Mouse (Mus musculus) adipose tissue, adult 10 weeks (tissue): ENCODE results near the gene Gm8332. TPM values are rescaled to one million over a fixed set of nuclear protein-coding genes. Genes with fewer than 3 reads are reported as not detected.

Experiments used
- polyA plus RNA-seq: library from polyadenylated mRNA; stranded (reverse); fragments of 350-450 nt; fragmentation: Illumina TruSeq; extraction: RNeasy Lipid Tissue Mini Kit (QIAGEN cat#74804); gene quantifications from one replicate; pipeline ENCODE4 v1.2.3, GENCODE M21; 2014; ENCODE audit warnings: low read depth, low replicate concordance

Gene Gm8332
- polyA plus RNA-seq = not detected

DNA sequence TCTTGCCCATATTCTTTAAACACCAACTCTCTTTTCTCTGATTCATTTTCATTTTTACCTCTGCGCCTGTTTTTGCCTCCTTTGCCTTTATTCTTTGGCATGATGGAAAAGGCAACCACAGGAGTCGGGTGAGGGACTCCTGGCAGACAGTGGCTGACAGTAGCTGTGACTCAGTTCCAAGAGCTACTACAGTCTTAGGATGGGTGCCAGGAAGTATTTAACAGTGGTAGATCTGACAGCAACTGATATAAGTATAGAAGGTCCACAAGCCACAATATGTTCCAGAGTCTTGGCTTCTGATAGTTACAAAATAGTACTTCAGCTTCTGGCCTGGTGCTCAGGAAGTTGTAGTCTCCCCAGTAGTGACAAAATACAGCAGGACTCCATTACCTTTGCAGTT lies at the start of gene Gm8332:
Gene Gm8332 (minus strand): TSS at position 101 of the 400 bp plus-strand sequence.

DNA sequence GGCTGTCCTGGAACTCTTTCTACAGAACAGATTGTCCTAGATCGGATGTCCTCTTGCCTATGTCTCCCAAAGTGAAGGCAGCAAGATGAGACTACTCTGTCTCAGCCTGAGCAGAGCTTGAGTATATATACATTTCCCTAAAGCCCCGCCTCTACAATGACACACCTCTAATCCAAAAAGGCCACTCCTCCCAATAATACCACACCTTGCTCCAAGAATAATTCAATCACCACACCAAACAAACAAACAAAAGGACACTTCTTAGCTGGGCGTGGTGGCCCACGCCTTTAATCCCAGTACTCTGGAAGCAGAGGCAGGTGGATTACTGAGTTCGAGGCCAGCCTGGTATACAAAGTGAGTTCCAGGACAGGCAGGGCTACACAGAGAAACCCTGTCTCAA lies 24.5 kb upstream of the Gm8332 start, which contains the start of gene Gm5662:
Gene Gm5662 (minus strand): TSS at position 101 of the 400 bp plus-strand sequence.

Other genes starting within 250 kb of the Gm8332 start
- gene Gm2075, start 238.3 kb downstream of the Gm8332 start, polyA plus RNA-seq = not detected
- gene Gm6803, start 231.3 kb downstream of the Gm8332 start, polyA plus RNA-seq = not detected
- gene Gm2056, start 223.1 kb downstream of the Gm8332 start, polyA plus RNA-seq = not detected
- not detected for gene Gm16368, start 166.4 kb downstream of the Gm8332 start, polyA plus RNA-seq
- not detected for gene Gm10436, start 68.0 kb downstream of the Gm8332 start, polyA plus RNA-seq
- gene Gm5662, start 24.4 kb upstream of the Gm8332 start, polyA plus RNA-seq = not detected
- not detected for gene Gm5039, start 73.9 kb upstream of the Gm8332 start, polyA plus RNA-seq
- gene Adck1, start 110.5 kb upstream of the Gm8332 start, polyA plus RNA-seq = 10.4 TPM